Mouse (Mus musculus) heart, embryonic 16.5 days (tissue): ENCODE data around the gene Mcm3ap. TPM values are rescaled to one million over a fixed set of nuclear protein-coding genes. Genes with fewer than 3 reads are reported as not detected.

Source experiments
- ATAC-seq: fragments of 200-750 bp; cut with Nextera tagmentation; replicated peaks from 2 replicates; pipeline ENCODE4 v1.8.0; 2017; ENCODE audit warnings: moderate number of reproducible peaks; ENCODE audit not compliant: insufficient read depth, low FRiP score; ENCODE audit errors: extremely low read depth
- H3K27ac ChIP-seq: fragments of 300-500 bp; sonication (generic); 2 replicates; pipeline ENCODE4 v1.5.1; 2014; ENCODE audit warnings: mild to moderate bottlenecking, low read length, control low read depth, moderate library complexity
- H3K27me3 ChIP-seq: fragments of 300-500 bp; sonication (generic); 2 replicates; pipeline ENCODE4 v1.6.1; 2014; ENCODE audit warnings: low read length, mixed read lengths; ENCODE audit not compliant: control insufficient read depth, insufficient read depth
- H3K36me3 ChIP-seq: fragments of 300-500 bp; sonication (generic); 2 replicates; pipeline ENCODE4 v1.6.1; 2014; ENCODE audit not compliant: control insufficient read depth, insufficient read depth
- H3K4me1 ChIP-seq: fragments of 300-500 bp; sonication (generic); 2 replicates; pipeline ENCODE4 v1.6.1; 2014; ENCODE audit warnings: low read length, mixed read lengths; ENCODE audit not compliant: control insufficient read depth, insufficient read depth
- H3K4me2 ChIP-seq: fragments of 300-500 bp; sonication (generic); 2 replicates; pipeline ENCODE4 v1.6.1; 2014; ENCODE audit warnings: low read depth, mild to moderate bottlenecking, control low read depth, low read length
- H3K4me3 ChIP-seq: fragments of 300-500 bp; sonication (generic); 2 replicates; pipeline ENCODE4 v1.5.1; 2014; ENCODE audit warnings: mild to moderate bottlenecking, control low read depth, low read length
- H3K9ac ChIP-seq: fragments of 300-500 bp; sonication (generic); 2 replicates; pipeline ENCODE4 v1.6.1; 2014; ENCODE audit warnings: low read length, control low read depth
- H3K9me3 ChIP-seq: fragments of 300-500 bp; sonication (generic); replicated peaks from 2 replicates; pipeline ENCODE4 v1.6.1; 2016; ENCODE audit warnings: low read length; ENCODE audit not compliant: control insufficient read depth
- WGBS: fragments of 180-500 bp; shearing (Covaris S2); extraction: QIAGEN DNeasy Blood & Tissue Kit; methylation state at CpG from one replicate; pipeline ENCODE4 v1.1.7; 2014; 5-methylcytosine and 5-hydroxymethylcytosine counted together
- polyA plus RNA-seq: library from polyadenylated mRNA; unstranded; fragments of >200 nt; fragmentation: Nextera tagmentation; extraction: Ambion mirVana; gene quantifications from 2 replicates; pipeline ENCODE4 v1.2.1, GENCODE M21; 2015

Mcm3ap gene
- polyA plus RNA-seq, 1 experiment from 2014 or later, result 33.3 TPM

- no peak for ATAC-seq
- Histone ChIP-seq H3K4me1 (no peaks in the 10 kb centered on the region), H3K36me3 (peaks cover 65% of the 10 kb centered on the region), H3K9me3 (no peaks in the 10 kb centered on the region), H3K9ac (no peak overlapping the region), H3K4me3 (no peak overlapping the region), H3K4me2 (no peak overlapping the region), H3K27ac (no peak overlapping the region), H3K27me3 (no peaks in the 10 kb centered on the region)
- 90% methylated on average over 2 of the region's 2 CpGs for WGBS
These were observed 17.6 kb downstream of the Mcm3ap start for GRCm38 (mm10) chr10:76486302-76486701.

- Histone ChIP-seq H3K4me1 (no peaks in the 10 kb centered on the region), H3K4me3 (no peak overlapping the region), H3K27ac (no peak overlapping the region), H3K27me3 (no peaks in the 10 kb centered on the region), H3K9ac (no peak overlapping the region), H3K4me2 (no peak overlapping the region), H3K9me3 (no peaks in the 10 kb centered on the region), H3K36me3 (peaks cover 68% of the 10 kb centered on the region)
- 78% methylated on average over 8 of the region's 8 CpGs for WGBS
- no peak for ATAC-seq
These were observed 19.5 kb downstream of the Mcm3ap start for GRCm38 (mm10) chr10:76488265-76488664.

GRCm38 (mm10) chr10:76489205-76489604 lies 20.5 kb downstream of the Mcm3ap start:
- Histone ChIP-seq H3K27ac (no peak overlapping the region), H3K27me3 (no peaks in the 10 kb centered on the region), H3K9me3 (no peaks in the 10 kb centered on the region), H3K4me3 (no peak overlapping the region), H3K9ac (no peak overlapping the region), H3K4me2 (no peak overlapping the region), H3K36me3 (peaks cover 70% of the 10 kb centered on the region), H3K4me1 (no peaks in the 10 kb centered on the region)
- ATAC-seq, result no peak
- WGBS, result 89% methylated on average over 15 of the region's 15 CpGs

GRCm38 (mm10) chr10:76493527-76493926 lies 24.8 kb downstream of the Mcm3ap start:
- Histone ChIP-seq H3K9me3 (no peaks in the 10 kb centered on the region), H3K9ac (no peak overlapping the region), H3K27me3 (no peaks in the 10 kb centered on the region), H3K4me2 (no peak overlapping the region), H3K27ac (no peak overlapping the region), H3K4me3 (no peak overlapping the region), H3K36me3 (peaks cover 59% of the 10 kb centered on the region), H3K4me1 (peaks cover 8% of the 10 kb centered on the region; the same call in 1 of the 2 replicates)
- ATAC-seq, result no peak
- 56% methylated on average over 1 of the region's 1 CpGs for WGBS

GRCm38 (mm10) chr10:76495501-76495900 lies 26.8 kb downstream of the Mcm3ap start:
- Histone ChIP-seq H3K4me1 (peaks cover 8% of the 10 kb centered on the region; the same call in 1 of the 2 replicates), H3K27me3 (no peaks in the 10 kb centered on the region), H3K4me3 (no peak overlapping the region), H3K36me3 (peaks cover 57% of the 10 kb centered on the region), H3K9me3 (no peaks in the 10 kb centered on the region), H3K9ac (no peak overlapping the region), H3K4me2 (no peak overlapping the region), H3K27ac (peak overlapping the region; percentile 79)
- WGBS, result 81% methylated on average over 6 of the region's 6 CpGs
- ATAC-seq, result no peak

- H3K4me3 ChIP-seq, result no peak overlapping the region
- H3K9me3 ChIP-seq, result no peaks in the 10 kb centered on the region
- H3K27me3 ChIP-seq, result no peaks in the 10 kb centered on the region
- H3K27ac ChIP-seq, result peak overlapping the region; percentile 79
- 46% methylated on average over 7 of the region's 7 CpGs for WGBS
- H3K4me2 ChIP-seq, result peak overlapping the region; percentile 33; the same call in 1 of the 2 replicates
- H3K36me3 ChIP-seq, result peaks cover 55% of the 10 kb centered on the region
- peak; percentile 37; the same call in 1 of the 2 replicates for ATAC-seq
- no peak overlapping the region for H3K9ac ChIP-seq
- H3K4me1 ChIP-seq, result peaks cover 8% of the 10 kb centered on the region; the same call in 1 of the 2 replicates
These were observed 27.6 kb downstream of the Mcm3ap start for GRCm38 (mm10) chr10:76496366-76496765.

GRCm38 (mm10) chr10:76497522-76497921 lies 28.8 kb downstream of the Mcm3ap start:
- Histone ChIP-seq H3K36me3 (peaks cover 59% of the 10 kb centered on the region), H3K9ac (no peak overlapping the region)

GRCm38 (mm10) chr10:76504271-76504943 lies 35.7 kb downstream of the Mcm3ap start:
- H3K4me3 ChIP-seq, result no peak overlapping the region
- no peak for ATAC-seq
- 84% methylated on average over 11 of the region's 11 CpGs for WGBS
- no peak overlapping the region for H3K9ac ChIP-seq
- peaks cover 71% of the 10 kb centered on the region for H3K36me3 ChIP-seq
- H3K9me3 ChIP-seq, result no peaks in the 10 kb centered on the region
- H3K27ac ChIP-seq, result no peak overlapping the region
- H3K4me1 ChIP-seq, result no peaks in the 10 kb centered on the region
- no peak overlapping the region for H3K4me2 ChIP-seq
- no peaks in the 10 kb centered on the region for H3K27me3 ChIP-seq

More at GRCm38 (mm10) chr10:76497522-76497921, 28.8 kb downstream of the Mcm3ap start:
- Histone ChIP-seq H3K27me3 (no peaks in the 10 kb centered on the region), H3K27ac (no peak overlapping the region), H3K4me1 (peaks cover 8% of the 10 kb centered on the region; the same call in 1 of the 2 replicates), H3K9me3 (no peaks in the 10 kb centered on the region), H3K4me3 (no peak overlapping the region), H3K4me2 (no peak overlapping the region)
- no peak for ATAC-seq
- WGBS, result 93% methylated on average over 4 of the region's 4 CpGs

- Histone ChIP-seq H3K27me3 (no peaks in the 10 kb centered on the region), H3K36me3 (peaks cover 62% of the 10 kb centered on the region), H3K9me3 (no peaks in the 10 kb centered on the region), H3K27ac (no peak overlapping the region), H3K4me1 (no peaks in the 10 kb centered on the region), H3K4me3 (no peak overlapping the region), H3K4me2 (no peak overlapping the region), H3K9ac (no peak overlapping the region)
- WGBS, result 82% methylated on average over 7 of the region's 7 CpGs
- ATAC-seq, result no peak
These were observed 37.1 kb downstream of the Mcm3ap start for GRCm38 (mm10) chr10:76505865-76506264.
